Mouse (Mus musculus) liver, postnatal 0 days (tissue): ENCODE data around the gene Irf1. TPM values are rescaled to one million over a fixed set of nuclear protein-coding genes. Genes with fewer than 3 reads are reported as not detected.

Experiments
- ATAC-seq: fragments of 200-750 bp; cut with Nextera tagmentation; 2 replicates; pipeline ENCODE4 v1.8.0; 2017; ENCODE audit warnings: mild to moderate bottlenecking, moderate library complexity
- DNase-seq: peaks from one replicate; pipeline ENCODE4 v3.0.0-alpha.2; 2016
- H3K27ac ChIP-seq: fragments of 300-500 bp; sonication (generic); 2 replicates; pipeline ENCODE4 v1.5.1; 2014; ENCODE audit warnings: antibody characterized with exemption, moderate library complexity, mild to moderate bottlenecking, low read depth
- H3K27me3 ChIP-seq: fragments of 300-500 bp; sonication (generic); 2 replicates; pipeline ENCODE4 v1.6.1; 2014; ENCODE audit warnings: low read length, control low read depth, mixed read lengths; ENCODE audit not compliant: insufficient read depth
- H3K36me3 ChIP-seq: fragments of 300-500 bp; sonication (generic); replicated peaks from 2 replicates; pipeline ENCODE4 v1.6.1; 2014; ENCODE audit warnings: mild to moderate bottlenecking, control low read depth, low read length, moderate library complexity, mixed read lengths; ENCODE audit not compliant: insufficient read depth
- H3K4me1 ChIP-seq: fragments of 300-500 bp; sonication (generic); 2 replicates; pipeline ENCODE4 v1.6.1; 2014; ENCODE audit warnings: antibody characterized with exemption, mild to moderate bottlenecking, control low read depth; ENCODE audit not compliant: insufficient read depth
- H3K4me2 ChIP-seq: fragments of 300-500 bp; sonication (generic); 2 replicates; pipeline ENCODE4 v1.6.1; 2014; ENCODE audit warnings: low read depth, mild to moderate bottlenecking, low read length, moderate library complexity, mixed read lengths
- H3K4me3 ChIP-seq: fragments of 300-500 bp; sonication (generic); 2 replicates; pipeline ENCODE4 v1.5.1; 2014; ENCODE audit warnings: low read depth, low read length
- H3K9ac ChIP-seq: fragments of 300-500 bp; sonication (generic); replicated peaks from 2 replicates; pipeline ENCODE4 v1.6.1; 2014; ENCODE audit warnings: mild to moderate bottlenecking, moderate library complexity
- H3K9me3 ChIP-seq: fragments of 300-500 bp; sonication (generic); 2 replicates; pipeline ENCODE4 v1.6.1; 2016; ENCODE audit warnings: mild to moderate bottlenecking, control low read depth, low read length, mixed read lengths
- CTCF ChIP-seq: sonication (generic); IDR thresholded peaks from 2 replicates; pipeline ENCODE4 v1.5.1; 2016; ENCODE audit warnings: antibody characterized with exemption, low read depth
- EP300 ChIP-seq: IDR thresholded peaks from 2 replicates; pipeline ENCODE4 v1.6.1; 2016; ENCODE audit warnings: antibody characterized with exemption, low read depth, mild to moderate bottlenecking
- WGBS: fragments of 180-500 bp; shearing (Covaris S2); extraction: QIAGEN DNeasy Blood & Tissue Kit; methylation state at CpG from one replicate; pipeline ENCODE4 v1.1.7; 2014; ENCODE audit not compliant: insufficient replicate concordance; 5-methylcytosine and 5-hydroxymethylcytosine counted together
- polyA plus RNA-seq: library from polyadenylated mRNA; unstranded; fragments of >200 nt; fragmentation: Nextera tagmentation; extraction: Ambion mirVana; gene quantifications from 2 replicates; pipeline ENCODE4 v1.2.1, GENCODE M21; 2015

Irf1 gene
- polyA plus RNA-seq, 1 experiment from 2014 or later, result 22.0 TPM

DNA sequence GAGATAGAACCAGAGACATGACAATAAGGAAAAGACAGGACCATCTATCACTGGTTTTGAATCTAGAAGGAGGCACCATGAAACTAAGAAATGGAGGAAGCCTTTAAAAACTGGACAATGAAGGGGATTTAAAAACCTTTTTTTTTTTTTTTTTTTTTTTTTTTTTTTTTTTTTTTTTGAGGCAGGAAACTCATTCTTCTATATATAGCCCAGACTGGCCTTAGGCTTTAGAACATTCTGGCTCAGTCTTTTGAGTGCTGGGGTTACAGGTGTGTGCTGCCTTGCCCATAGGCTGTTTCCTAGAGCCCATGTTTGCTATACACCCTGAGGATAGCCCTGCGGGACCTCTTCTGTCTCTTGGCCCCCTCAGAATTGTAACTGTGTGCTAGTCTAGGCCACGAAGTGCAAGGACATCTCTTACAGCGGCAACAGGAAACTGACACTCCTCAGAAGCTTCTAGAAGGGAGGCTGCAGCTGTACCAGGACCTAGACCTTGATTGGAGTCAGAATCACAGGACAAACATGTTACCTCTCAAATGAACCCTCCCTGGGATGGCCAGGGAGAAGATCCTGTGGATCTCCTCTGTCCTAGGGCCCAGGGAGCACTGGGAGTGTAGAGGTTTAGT is 15.6 kb downstream of the Irf1 start:
- WGBS, result 37% methylated on average over 3 of the region's 3 CpGs
- H3K27ac ChIP-seq, result peak overlapping the region; percentile 66
- no peak for DNase-seq
- H3K4me3 ChIP-seq, result no peak overlapping the region
- TF ChIP-seq CTCF (no peak), EP300 (no peak)
- H3K4me1 ChIP-seq, result peaks cover 35% of the 10 kb centered on the region
- no peak for ATAC-seq
- no peak overlapping the region for H3K9ac ChIP-seq
- H3K36me3 ChIP-seq, result no peaks in the 10 kb centered on the region
- no peaks in the 10 kb centered on the region for H3K9me3 ChIP-seq
- H3K27me3 ChIP-seq, result no peaks in the 10 kb centered on the region
- no peak overlapping the region for H3K4me2 ChIP-seq

DNA sequence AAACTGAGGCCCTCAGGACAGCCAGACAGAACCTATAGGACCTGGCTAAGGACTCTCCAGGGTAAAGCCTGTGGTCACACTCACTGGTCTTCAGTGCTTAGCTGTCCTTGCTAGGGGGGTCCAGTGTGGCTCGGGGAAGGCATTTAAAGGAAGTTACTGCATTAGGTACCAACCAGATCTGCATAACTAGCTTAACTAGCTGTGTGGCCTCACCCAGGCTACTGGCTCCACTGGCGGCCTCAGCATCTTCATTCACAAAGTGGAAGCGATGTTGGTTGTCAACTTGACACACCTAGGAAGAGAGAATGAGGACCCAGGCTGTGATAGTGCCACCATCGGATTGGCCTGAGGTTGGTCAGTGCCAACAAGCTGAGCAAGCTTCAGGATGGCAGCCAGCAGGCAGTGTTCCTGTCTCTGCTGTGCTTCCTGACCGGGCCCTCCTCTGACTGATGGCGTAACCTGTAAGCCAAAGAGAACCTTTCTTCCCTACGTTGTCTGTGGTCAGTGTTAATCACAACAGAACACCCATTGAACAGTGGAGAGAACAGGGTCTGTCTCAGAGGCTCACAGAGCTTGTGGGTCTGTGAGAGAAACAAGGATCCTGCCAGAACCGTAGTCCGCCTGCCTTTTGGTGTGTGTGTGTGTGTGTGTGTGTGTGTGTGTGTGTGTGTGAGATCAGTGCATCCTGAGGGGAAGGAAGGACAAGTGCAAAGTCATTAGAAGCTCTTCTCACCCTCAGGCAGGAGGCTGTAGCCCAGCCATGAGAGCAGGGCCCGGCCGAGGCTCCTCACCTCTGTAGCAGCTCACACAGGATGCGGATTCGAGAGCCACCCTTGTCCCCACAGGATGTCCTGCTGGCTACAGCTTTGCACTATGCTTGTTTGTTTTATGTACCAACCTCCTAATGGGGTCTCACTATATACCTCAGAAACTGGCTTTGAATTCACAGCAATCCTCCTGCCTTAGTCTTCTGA is 16.5 kb downstream of the Irf1 start:
- Histone ChIP-seq H3K36me3 (no peaks in the 10 kb centered on the region), H3K4me3 (no peak overlapping the region), H3K9ac (no peak overlapping the region), H3K27me3 (no peaks in the 10 kb centered on the region), H3K4me2 (no peak overlapping the region), H3K27ac (peak overlapping the region; percentile 66), H3K9me3 (no peaks in the 10 kb centered on the region), H3K4me1 (peaks cover 35% of the 10 kb centered on the region)
- WGBS, result 53% methylated on average over 13 of the region's 13 CpGs
- TF ChIP-seq CTCF (no peak), EP300 (no peak)
- ATAC-seq, result peak; percentile 22; the same call in 1 of the 2 replicates
- DNase-seq, result no peak

DNA sequence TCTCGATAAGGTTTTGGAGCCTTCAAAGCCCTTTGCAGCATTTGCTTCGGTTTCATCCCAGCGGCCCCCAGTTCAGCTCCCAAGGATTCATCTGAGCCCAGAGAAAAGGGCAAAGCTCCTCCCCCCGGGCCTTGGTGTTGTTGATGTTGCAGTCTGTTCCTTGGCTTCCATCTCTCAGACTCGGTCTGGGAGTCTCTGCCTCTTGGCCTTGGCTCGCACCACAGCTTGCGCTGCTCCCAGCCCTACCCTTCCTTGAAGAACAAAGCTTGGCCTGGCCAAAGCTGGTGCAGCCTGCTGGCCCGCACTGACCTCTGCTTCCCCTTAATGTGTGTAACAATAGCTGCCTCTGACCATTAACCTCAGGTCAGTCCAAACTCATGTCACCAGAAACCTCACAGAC is 18.4 kb downstream of the Irf1 start:
- WGBS, result 75% methylated on average over 7 of the region's 8 CpGs

DNA sequence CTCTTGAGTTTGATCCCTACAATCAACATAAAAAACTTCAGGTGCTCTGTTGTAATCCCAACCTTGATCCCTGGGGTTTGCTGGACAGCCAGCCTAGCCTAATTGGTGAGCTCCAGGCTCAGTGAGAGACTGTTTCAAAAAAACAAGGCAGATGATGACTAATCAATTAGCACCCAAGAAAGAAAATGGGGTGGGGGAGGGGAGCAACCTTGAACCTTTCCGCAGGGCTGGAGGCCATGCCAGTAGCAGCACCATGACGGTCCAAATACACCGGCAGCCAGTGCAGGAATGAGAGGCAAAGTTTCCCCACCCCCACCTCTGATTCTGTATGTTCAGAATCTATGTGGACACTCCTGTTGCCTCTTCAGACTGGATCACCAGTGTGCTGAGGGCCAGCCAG is 19.5 kb downstream of the Irf1 start:
- Histone ChIP-seq H3K36me3 (no peaks in the 10 kb centered on the region), H3K9me3 (no peaks in the 10 kb centered on the region), H3K4me1 (peaks cover 39% of the 10 kb centered on the region), H3K27ac (peak overlapping the region; percentile 49; the same call in 1 of the 2 replicates), H3K27me3 (no peaks in the 10 kb centered on the region), H3K9ac (no peak overlapping the region), H3K4me2 (no peak overlapping the region), H3K4me3 (no peak overlapping the region)
- peak; percentile 38 for ATAC-seq
- DNase-seq, result peak; percentile 31
- no peak for TF ChIP-seq CTCF
- TF ChIP-seq EP300, result no peak; the same call in 1 of the 2 replicates
- WGBS, result 64% methylated on average over 3 of the region's 3 CpGs

More for the DNA sequence above, 18.4 kb downstream of the Irf1 start:
- Histone ChIP-seq H3K4me1 (peaks cover 31% of the 10 kb centered on the region), H3K4me2 (no peak overlapping the region), H3K36me3 (no peaks in the 10 kb centered on the region), H3K9ac (no peak overlapping the region), H3K27me3 (no peaks in the 10 kb centered on the region), H3K4me3 (no peak overlapping the region), H3K27ac (no peak overlapping the region), H3K9me3 (no peaks in the 10 kb centered on the region)
- no peak for ATAC-seq
- no peak for TF ChIP-seq CTCF
- no peak for TF ChIP-seq EP300
- DNase-seq, result no peak

DNA sequence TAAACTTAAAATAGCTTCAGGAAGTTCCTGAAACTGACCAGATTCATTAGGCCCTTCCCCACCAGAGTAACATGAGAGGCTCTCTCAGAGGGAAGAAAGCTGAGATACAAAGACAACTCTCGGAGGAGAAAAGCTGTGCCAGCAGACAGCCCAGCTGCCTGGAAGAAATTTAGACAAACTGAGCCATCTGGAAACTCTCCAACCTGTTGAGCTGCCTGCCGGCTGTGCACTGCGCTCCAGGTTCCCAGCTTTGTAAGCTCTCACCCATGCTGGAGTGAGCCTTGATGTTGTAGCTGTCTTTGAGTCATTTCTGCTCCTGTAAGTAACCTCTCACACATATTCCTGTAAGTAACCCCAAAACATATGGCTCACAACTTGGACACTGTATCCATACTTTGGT is 23.2 kb downstream of the Irf1 start:
- WGBS, result 88% methylated on average over 3 of the region's 3 CpGs
- H3K4me2 ChIP-seq, result no peak overlapping the region

DNA sequence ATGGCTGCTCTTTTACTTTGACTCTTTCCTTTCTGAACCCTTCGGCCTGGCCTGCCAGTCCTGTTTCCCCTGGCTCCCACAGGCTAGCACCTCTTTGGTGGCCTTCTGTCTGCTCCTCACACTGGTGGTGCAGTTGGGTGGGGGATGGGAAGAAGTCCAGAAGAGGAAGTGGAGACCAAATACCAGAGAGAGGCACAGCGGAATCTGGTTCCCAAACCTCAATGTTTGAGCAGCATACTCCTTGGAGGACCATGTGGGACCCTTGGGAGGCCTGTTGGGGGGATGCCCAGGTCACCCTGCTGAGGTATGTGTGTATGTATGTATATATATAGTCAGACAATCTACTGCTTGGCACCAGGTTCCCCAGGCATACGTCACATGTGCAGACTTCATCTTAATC is 24.2 kb downstream of the Irf1 start:
- no peak overlapping the region for H3K9ac ChIP-seq
- ATAC-seq (no peak), DNase-seq (peak; percentile 43)
- no peaks in the 10 kb centered on the region for H3K9me3 ChIP-seq
- H3K36me3 ChIP-seq, result no peaks in the 10 kb centered on the region
- no peaks in the 10 kb centered on the region for H3K27me3 ChIP-seq
- H3K4me1 ChIP-seq, result peaks cover 57% of the 10 kb centered on the region
- TF ChIP-seq EP300 (no peak), CTCF (no peak)
- WGBS, result 30% methylated on average over 3 of the region's 3 CpGs
- no peak overlapping the region for H3K4me3 ChIP-seq
- 0 out of 2 replicates have a peak overlapping the region, but pooled peaks have one; percentile 61 for H3K4me2 ChIP-seq
- peak overlapping the region; percentile 98 for H3K27ac ChIP-seq

More for the DNA sequence above, 23.2 kb downstream of the Irf1 start:
- no peak overlapping the region for H3K9ac ChIP-seq
- H3K27me3 ChIP-seq, result no peaks in the 10 kb centered on the region
- H3K4me3 ChIP-seq, result no peak overlapping the region
- no peaks in the 10 kb centered on the region for H3K36me3 ChIP-seq
- H3K27ac ChIP-seq, result peak overlapping the region; percentile 98
- no peak for DNase-seq
- peaks cover 60% of the 10 kb centered on the region for H3K4me1 ChIP-seq
- ATAC-seq, result no peak
- H3K9me3 ChIP-seq, result no peaks in the 10 kb centered on the region
- TF ChIP-seq EP300 (no peak), CTCF (no peak)
